Mouse (Mus musculus) cerebellum, postnatal 25 days (tissue): ENCODE results near the gene Tchh.

Source experiments
- DNase-seq, 2 experiments: peaks; one replicate each; pipeline ENCODE4 v3.0.0; 2021; ENCODE audit warnings: mixed read lengths in 2 of 2

Gene Tchh

GRCm38 (mm10) chr3:93442030-93442429 is at the start of gene Tchh:
Gene Tchh (plus strand): TSS chr3:93442330.
- DNase-seq: no peak

GRCm38 (mm10) chr3:93393366-93393765 is 48.8 kb upstream of the Tchh start, which contains the start of gene Rptn:
Gene Rptn (plus strand): TSS chr3:93393699.
- no peak for DNase-seq

GRCm38 (mm10) chr3:93403936-93404335 is 38.2 kb upstream of the Tchh start:
- DNase-seq: no peak

- peak in 1 of 2 experiments; percentile 18 for DNase-seq
Observed at GRCm38 (mm10) chr3:93406992-93407391, 35.1 kb upstream of the Tchh start.

- no peak for DNase-seq
Observed at GRCm38 (mm10) chr3:93411905-93412304, 30.2 kb upstream of the Tchh start.

GRCm38 (mm10) chr3:93431673-93432072 is 10.5 kb upstream of the Tchh start:
- no peak for DNase-seq

GRCm38 (mm10) chr3:93443501-93444101 is 1.5 kb downstream of the Tchh start:
- peak; percentile 12 to 23 for DNase-seq

GRCm38 (mm10) chr3:93444343-93445164 is 2.4 kb downstream of the Tchh start:
- DNase-seq: peak; percentile 34 to 37

- DNase-seq: peak; percentile 12 to 19
Observed at GRCm38 (mm10) chr3:93445165-93445705, 3.1 kb downstream of the Tchh start.

GRCm38 (mm10) chr3:93446128-93446755 is 4.1 kb downstream of the Tchh start:
- DNase-seq: peak; percentile 33 to 48

- peak in 1 of 2 experiments; percentile 8 for DNase-seq
Observed at GRCm38 (mm10) chr3:93446756-93447137, 4.6 kb downstream of the Tchh start.

GRCm38 (mm10) chr3:93447138-93447841 is 5.2 kb downstream of the Tchh start:
- peak; percentile 60 to 65 for DNase-seq

GRCm38 (mm10) chr3:93466556-93466955 is 24.4 kb downstream of the Tchh start:
- DNase-seq: no peak

GRCm38 (mm10) chr3:93467130-93467529 is 25.0 kb downstream of the Tchh start:
- no peak for DNase-seq

- no peak for DNase-seq
Observed at GRCm38 (mm10) chr3:93468561-93468960, 26.4 kb downstream of the Tchh start, which contains the start of gene Tchhl1. Gene Tchhl1 (plus strand): TSS chr3:93468754.

- DNase-seq: no peak
Observed at GRCm38 (mm10) chr3:93469629-93470028, 27.5 kb downstream of the Tchh start.

- DNase-seq: no peak
Observed at GRCm38 (mm10) chr3:93480053-93480452, 37.9 kb downstream of the Tchh start.

GRCm38 (mm10) chr3:93481982-93482616 is 40.0 kb downstream of the Tchh start:
- no peak for DNase-seq

GRCm38 (mm10) chr3:93485611-93486010 is 43.5 kb downstream of the Tchh start:
- DNase-seq: no peak

- no peak for DNase-seq
Observed at GRCm38 (mm10) chr3:93488541-93488940, 46.4 kb downstream of the Tchh start.

GRCm38 (mm10) chr3:93492176-93492575 is 50.0 kb downstream of the Tchh start:
- no peak for DNase-seq

GRCm38 (mm10) chr3:93493992-93494391 is 51.9 kb downstream of the Tchh start:
- DNase-seq: peak; percentile 15 to 55
